Mouse (Mus musculus) forebrain, embryonic 16.5 days (tissue): ENCODE measurements at regions not wholly inside any gene's neighbourhood (a gene's known extent, or its start where the extent isn't known, plus 50 kb on each side); places are given as distances from the start of the nearest gene placed in this dataset.

Experiments used
- ATAC-seq: fragments of 200-750 bp; cut with Nextera tagmentation; 2 replicates; pipeline ENCODE4 v1.8.0; 2017; ENCODE audit warnings: mild to moderate bottlenecking, moderate library complexity
- H3K27ac ChIP-seq: fragments of 300-500 bp; sonication (generic); 2 replicates; pipeline ENCODE4 v1.5.1; 2014; ENCODE audit warnings: low read length, control low read depth
- H3K27me3 ChIP-seq: fragments of 300-500 bp; sonication (generic); replicated peaks from 2 replicates; pipeline ENCODE4 v1.6.1; 2014; ENCODE audit warnings: low read length; ENCODE audit not compliant: control insufficient read depth, insufficient read depth
- H3K36me3 ChIP-seq: fragments of 300-500 bp; sonication (generic); 2 replicates; pipeline ENCODE4 v1.6.1; 2014; ENCODE audit not compliant: control insufficient read depth, insufficient read depth
- H3K4me1 ChIP-seq: fragments of 300-500 bp; sonication (generic); replicated peaks from 2 replicates; pipeline ENCODE4 v1.6.1; 2014; ENCODE audit warnings: low read length; ENCODE audit not compliant: control insufficient read depth, insufficient read depth
- H3K4me2 ChIP-seq: fragments of 300-500 bp; sonication (generic); 2 replicates; pipeline ENCODE4 v1.6.1; 2014; ENCODE audit warnings: mild to moderate bottlenecking, low read length, control low read depth
- H3K4me3 ChIP-seq: fragments of 300-500 bp; sonication (generic); replicated peaks from 2 replicates; pipeline ENCODE4 v1.5.1; 2014; ENCODE audit warnings: mild to moderate bottlenecking, low read length, control low read depth
- H3K9ac ChIP-seq: fragments of 300-500 bp; sonication (generic); replicated peaks from 2 replicates; pipeline ENCODE4 v1.6.1; 2014; ENCODE audit warnings: low read depth, low read length, control low read depth
- H3K9me3 ChIP-seq: fragments of 300-500 bp; sonication (generic); 2 replicates; pipeline ENCODE4 v1.6.1; 2016; ENCODE audit warnings: low read length; ENCODE audit not compliant: control insufficient read depth
- WGBS: fragments of 180-500 bp; shearing (Covaris S2); extraction: QIAGEN DNeasy Blood & Tissue Kit; methylation state at CpG from one replicate; pipeline ENCODE4 v1.1.7; 2014; 5-methylcytosine and 5-hydroxymethylcytosine counted together

DNA sequence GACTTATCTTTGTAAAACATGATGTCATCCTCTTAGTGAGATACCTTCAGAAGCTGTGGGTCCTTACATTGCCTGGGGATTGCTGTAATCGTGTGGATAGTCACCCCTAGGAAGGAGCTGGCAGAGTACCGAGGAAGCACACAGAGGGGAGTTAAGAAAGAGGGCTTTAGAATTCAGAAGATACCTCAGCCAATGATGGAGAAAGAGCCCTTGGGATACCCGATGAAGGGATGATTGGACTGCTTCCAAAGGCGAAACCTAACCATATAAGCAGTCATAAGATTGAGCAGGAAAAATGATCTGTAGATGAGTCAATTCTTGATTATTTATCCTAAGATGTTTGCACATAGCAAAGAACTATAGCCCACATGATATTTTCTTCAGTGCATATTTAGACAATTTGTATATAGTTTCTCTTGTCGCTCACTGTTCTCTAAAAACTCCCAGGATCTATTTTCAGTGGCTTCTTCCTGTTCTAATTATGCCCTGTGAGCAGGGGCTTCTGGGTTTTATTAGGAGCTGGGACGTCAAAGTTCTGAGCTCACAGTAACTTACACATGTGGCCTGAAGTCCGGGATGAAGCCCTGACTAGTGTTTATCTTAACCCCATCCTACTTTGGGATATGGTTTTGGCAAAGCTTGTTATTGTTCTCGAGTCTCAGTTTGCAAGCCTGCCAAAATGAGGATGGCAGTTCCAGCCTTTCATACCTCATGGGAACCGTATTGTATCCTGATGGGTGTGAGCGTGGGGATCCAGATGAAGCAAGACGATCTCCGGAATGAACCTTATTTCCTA lies 134.9 kb upstream of the Ccnd2 start:
- Histone ChIP-seq H3K9ac (no peak overlapping the region), H3K4me3 (no peak overlapping the region), H3K27ac (no peak overlapping the region), H3K4me2 (no peak overlapping the region), H3K36me3 (no peaks in the 10 kb centered on the region), H3K9me3 (no peaks in the 10 kb centered on the region), H3K4me1 (no peaks in the 10 kb centered on the region), H3K27me3 (no peaks in the 10 kb centered on the region)
- WGBS: 66% methylated on average over 12 of the region's 12 CpGs
- ATAC-seq: no peak

DNA sequence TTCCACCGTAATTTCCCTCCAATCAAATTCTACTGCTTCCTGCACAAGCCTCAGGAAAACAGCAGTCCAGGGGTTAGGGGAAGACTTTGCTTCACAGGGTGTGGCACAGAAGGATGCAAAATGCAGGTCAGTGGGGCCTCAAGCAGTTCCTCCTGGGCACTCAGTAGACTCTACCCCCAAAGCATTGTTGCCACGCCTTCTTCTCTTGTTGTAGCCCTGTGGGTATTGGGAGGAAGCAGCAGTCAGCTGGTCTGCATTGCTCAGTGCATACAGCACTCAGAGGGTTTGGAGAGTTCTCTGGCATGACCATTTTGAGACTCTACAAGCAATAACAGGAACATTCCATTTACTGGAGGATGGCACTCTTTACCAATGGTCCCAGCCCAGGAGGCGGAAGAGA lies 137.0 kb upstream of the Ccnd2 start:
- Histone ChIP-seq H3K9me3 (no peaks in the 10 kb centered on the region), H3K36me3 (no peaks in the 10 kb centered on the region), H3K9ac (no peak overlapping the region), H3K4me2 (no peak overlapping the region), H3K4me1 (no peaks in the 10 kb centered on the region), H3K4me3 (no peak overlapping the region), H3K27me3 (no peaks in the 10 kb centered on the region), H3K27ac (no peak overlapping the region)
- WGBS: 91% methylated on average over 3 of the region's 3 CpGs
- ATAC-seq: no peak

DNA sequence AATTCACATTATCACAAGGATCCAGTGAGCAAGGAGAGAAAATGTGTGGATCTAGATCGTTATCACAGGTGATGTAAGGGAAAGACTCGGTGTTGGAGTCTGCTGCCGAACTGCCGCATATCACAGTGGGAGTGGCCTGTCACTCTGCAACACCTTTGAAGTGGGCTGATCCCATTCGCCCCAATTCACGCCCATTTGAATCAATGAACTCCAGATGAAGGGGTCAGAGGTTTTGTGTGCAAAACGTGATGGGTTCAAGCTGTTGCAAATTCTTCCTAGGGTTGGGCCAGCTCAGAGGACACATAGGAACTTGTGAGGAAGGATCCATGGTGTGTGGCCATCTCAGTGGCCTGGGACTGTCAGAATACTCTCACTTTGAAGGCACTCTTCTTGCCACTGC lies 139.9 kb upstream of the Ccnd2 start:
- Histone ChIP-seq H3K4me1 (no peaks in the 10 kb centered on the region), H3K4me2 (no peak overlapping the region), H3K27me3 (no peaks in the 10 kb centered on the region), H3K4me3 (no peak overlapping the region), H3K36me3 (no peaks in the 10 kb centered on the region), H3K27ac (no peak overlapping the region), H3K9ac (no peak overlapping the region), H3K9me3 (no peaks in the 10 kb centered on the region)
- WGBS: 61% methylated on average over 7 of the region's 7 CpGs
- no peak for ATAC-seq

DNA sequence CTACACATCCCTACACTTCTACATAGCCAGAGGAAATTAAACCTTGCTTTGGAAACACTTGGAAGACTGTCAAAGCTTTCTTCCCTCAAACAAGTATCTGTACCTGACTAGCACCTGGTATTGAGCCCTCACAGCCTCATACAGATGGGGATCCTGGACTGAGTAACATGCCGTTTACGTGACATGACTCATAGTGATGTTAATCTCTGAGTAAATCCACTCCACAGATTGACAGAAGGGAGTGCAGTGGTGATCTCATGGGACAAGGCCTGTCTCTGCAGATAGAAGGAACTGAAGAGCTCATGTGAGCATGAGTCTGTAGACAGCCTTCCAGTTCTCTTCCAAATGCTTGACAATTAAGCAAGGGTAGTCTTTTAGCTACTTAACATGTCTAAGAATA lies 141.8 kb upstream of the Ccnd2 start:
- Histone ChIP-seq H3K4me3 (no peak overlapping the region), H3K36me3 (no peaks in the 10 kb centered on the region), H3K4me2 (no peak overlapping the region), H3K27ac (no peak overlapping the region), H3K9me3 (no peaks in the 10 kb centered on the region), H3K9ac (no peak overlapping the region), H3K4me1 (no peaks in the 10 kb centered on the region), H3K27me3 (no peaks in the 10 kb centered on the region)
- no peak for ATAC-seq
- WGBS: 91% methylated on average over 2 of the region's 2 CpGs

DNA sequence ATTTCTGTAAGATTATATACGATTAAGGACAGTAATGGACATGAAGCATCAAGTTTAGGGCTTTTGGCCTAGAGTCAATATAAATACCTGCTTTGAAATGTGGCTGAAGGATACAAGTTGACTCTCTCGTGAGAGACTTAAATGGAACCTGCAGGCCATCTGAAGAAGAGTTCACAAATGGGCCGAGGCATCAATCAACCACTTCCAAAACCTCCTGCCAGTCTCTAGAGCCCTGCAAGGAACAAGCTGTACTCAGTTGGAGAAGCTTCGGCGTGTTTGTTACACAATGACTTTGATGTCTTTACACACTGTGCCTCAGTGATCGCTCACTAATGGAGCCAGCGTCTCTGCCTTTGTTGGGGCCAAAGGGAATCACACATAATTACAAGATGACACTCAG lies 146.1 kb upstream of the Ccnd2 start:
- no peaks in the 10 kb centered on the region for H3K9me3 ChIP-seq
- H3K27me3 ChIP-seq: no peaks in the 10 kb centered on the region
- H3K36me3 ChIP-seq: no peaks in the 10 kb centered on the region
- no peak for ATAC-seq
- H3K9ac ChIP-seq: no peak overlapping the region
- H3K4me2 ChIP-seq: no peak overlapping the region
- no peak overlapping the region for H3K4me3 ChIP-seq
- no peaks in the 10 kb centered on the region for H3K4me1 ChIP-seq
- WGBS: 72% methylated on average over 7 of the region's 7 CpGs
- H3K27ac ChIP-seq: no peak overlapping the region

DNA sequence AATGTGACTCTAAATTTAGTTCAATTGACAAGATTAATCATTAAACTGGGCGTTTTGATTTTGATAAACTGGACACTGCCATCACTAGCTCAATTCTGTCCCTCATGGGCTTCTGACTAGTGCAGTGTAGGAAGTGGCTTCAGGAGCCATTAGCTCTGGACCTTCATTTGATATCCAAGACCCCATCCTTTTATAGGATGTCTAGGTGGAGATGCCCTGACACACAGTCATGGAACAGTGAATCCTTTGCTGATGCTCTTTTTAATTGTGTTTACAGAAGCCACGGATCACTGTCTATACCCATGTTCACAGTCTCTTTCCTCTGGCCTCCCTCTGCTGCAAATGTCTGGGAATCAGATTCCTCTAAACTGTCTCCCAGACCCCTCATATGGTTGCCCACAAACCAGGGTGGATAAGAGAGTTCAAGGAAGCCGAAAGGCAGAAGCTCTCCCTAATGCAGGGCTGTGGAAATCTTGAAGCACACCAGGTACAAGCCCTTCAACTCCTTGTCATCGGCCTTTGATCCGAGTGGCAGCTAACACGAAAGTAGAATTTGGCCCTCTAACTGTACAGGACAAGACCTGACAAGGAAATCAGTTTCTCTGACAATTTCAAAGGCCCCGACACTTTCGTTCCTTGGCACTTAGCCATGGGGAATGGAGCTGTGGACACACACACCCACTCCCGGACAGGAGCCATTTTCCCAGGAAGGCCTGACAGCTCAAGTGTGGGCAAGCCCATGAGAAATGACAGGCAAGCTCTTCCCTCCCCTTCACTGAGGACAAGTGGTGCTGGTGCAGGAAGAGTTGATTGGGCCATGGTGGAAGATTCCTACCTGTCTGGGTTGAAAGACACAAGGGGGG lies 135.2 kb upstream of the Parp11 start:
- Histone ChIP-seq H3K9ac (no peak overlapping the region), H3K36me3 (no peaks in the 10 kb centered on the region), H3K4me3 (no peak overlapping the region), H3K4me1 (no peaks in the 10 kb centered on the region), H3K4me2 (no peak overlapping the region), H3K27me3 (no peaks in the 10 kb centered on the region), H3K9me3 (no peaks in the 10 kb centered on the region), H3K27ac (no peak overlapping the region)
- 82% methylated on average over 9 of the region's 9 CpGs for WGBS
- no peak for ATAC-seq

DNA sequence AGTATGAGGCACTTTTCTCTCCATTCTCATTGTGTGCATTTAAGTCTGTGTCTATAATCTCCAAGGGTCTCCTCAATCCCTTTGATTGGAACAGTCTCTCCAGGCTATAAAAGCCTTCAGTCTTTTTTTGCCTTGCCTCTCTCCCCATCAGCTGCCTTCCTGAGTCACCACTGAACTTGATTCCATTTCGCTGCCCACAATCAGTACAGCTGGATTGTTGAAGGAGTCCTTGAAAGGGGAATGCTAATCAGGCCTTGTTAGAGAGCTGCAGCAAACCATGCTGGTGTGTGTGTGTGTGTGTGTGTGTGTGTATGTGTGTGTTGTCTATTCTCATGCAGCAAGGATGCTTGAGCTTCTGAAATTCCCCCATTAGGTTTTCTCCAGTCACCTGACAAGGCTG lies 129.3 kb upstream of the Parp11 start:
- 0 out of 2 replicates have a peak, but pooled peaks have one; percentile 22 for ATAC-seq
- Histone ChIP-seq H3K4me3 (no peak overlapping the region), H3K4me1 (peaks cover 7% of the 10 kb centered on the region; the same call in 1 of the 2 replicates), H3K9ac (no peak overlapping the region), H3K27me3 (no peaks in the 10 kb centered on the region), H3K4me2 (no peak overlapping the region), H3K27ac (no peak overlapping the region), H3K9me3 (no peaks in the 10 kb centered on the region), H3K36me3 (no peaks in the 10 kb centered on the region)
- WGBS: 3% methylated on average over 1 of the region's 1 CpGs

DNA sequence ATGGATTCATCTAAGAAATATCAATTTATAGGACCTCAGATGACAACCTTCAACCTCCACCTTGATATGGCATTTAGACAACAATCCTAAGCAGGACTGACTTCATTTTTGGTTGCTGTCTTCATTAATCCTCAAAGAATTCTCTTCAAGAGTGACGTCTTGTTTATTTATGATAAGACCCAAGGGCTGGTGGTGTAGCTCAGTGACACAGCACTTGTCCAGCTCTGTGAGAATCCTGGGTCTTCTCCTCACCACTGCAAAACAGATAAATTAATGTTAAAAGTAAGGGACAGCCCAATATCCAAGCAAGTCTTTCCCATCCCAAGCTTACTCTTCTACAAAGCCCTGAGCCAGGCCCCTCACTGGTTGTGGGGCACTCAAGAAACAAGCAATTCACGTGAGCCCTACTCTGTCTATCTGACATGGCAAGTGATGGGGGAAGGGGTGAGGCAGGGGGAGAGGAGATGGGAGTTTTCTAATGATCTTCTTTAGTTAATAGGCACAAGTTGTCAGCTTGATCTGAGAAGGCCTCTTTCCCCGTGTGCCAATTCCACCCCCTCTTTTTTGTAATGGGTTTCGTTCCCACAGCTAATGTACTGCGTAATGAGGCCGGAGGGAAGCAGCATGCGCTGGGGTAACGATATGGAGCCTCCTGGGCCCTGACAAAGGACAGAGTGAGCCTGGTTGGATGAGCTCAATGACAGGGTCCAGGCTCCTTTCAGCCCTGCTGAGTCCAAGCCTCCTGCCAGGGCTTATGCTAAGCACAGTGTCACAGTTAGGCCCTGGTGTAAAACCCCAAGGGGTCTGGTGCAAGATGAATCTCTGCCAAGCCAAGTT lies 127.7 kb upstream of the Parp11 start:
- H3K36me3 ChIP-seq: no peaks in the 10 kb centered on the region
- H3K9ac ChIP-seq: no peak overlapping the region
- WGBS: 11% methylated on average over 8 of the region's 8 CpGs
- no peak overlapping the region for H3K4me3 ChIP-seq
- H3K4me1 ChIP-seq: peaks cover 7% of the 10 kb centered on the region; the same call in 1 of the 2 replicates
- H3K4me2 ChIP-seq: no peak overlapping the region
- peak overlapping the region; percentile 20; the same call in 1 of the 2 replicates for H3K27ac ChIP-seq
- no peaks in the 10 kb centered on the region for H3K9me3 ChIP-seq
- H3K27me3 ChIP-seq: no peaks in the 10 kb centered on the region
- peak; percentile 92 for ATAC-seq

DNA sequence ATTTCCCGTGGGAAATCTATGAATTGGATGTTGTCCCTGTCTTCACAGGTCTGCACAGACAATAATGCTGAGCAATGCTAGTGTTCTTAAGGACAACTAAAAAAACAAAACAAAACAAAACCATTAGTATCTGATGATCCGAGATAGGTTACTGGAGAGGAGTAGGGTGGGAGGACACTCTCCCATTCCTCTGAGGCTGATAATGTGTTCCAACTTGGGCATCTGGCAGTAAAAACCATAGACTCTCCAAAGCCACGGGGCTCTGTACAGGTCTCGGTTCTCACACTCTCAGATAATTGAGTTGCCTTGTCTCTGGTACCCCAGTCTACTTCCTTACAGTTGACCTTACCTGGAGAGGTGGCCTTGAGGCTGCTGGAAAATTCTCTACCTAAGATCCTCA lies 126.0 kb upstream of the Parp11 start:
- H3K4me3 ChIP-seq: no peak overlapping the region
- no peak overlapping the region for H3K4me2 ChIP-seq
- no peaks in the 10 kb centered on the region for H3K9me3 ChIP-seq
- H3K27ac ChIP-seq: no peak overlapping the region
- H3K36me3 ChIP-seq: no peaks in the 10 kb centered on the region
- no peaks in the 10 kb centered on the region for H3K27me3 ChIP-seq
- WGBS: 88% methylated on average over 4 of the region's 4 CpGs
- ATAC-seq: no peak
- peaks cover 16% of the 10 kb centered on the region; the same call in 1 of the 2 replicates for H3K4me1 ChIP-seq
- H3K9ac ChIP-seq: no peak overlapping the region
